Mouse (Mus musculus): Measurements from ENCODE around the gene Inf2. TPM values are rescaled to one million over a fixed set of nuclear protein-coding genes. Genes with fewer than 3 reads are reported as not detected.

The Inf2 gene
- total RNA-seq, 2 experiments from 2014 or later = 105 to 111 TPM

- no peak for DNase-seq (ENCODE audit: low spot score in 2 of 2)
These were observed 33.3 kb downstream of the Inf2 start for GRCm38 (mm10) chr12:112621900-112622299.

- peak in 1 of 2 experiments; percentile 75 for DNase-seq (ENCODE audit: low spot score in 2 of 2)
These were observed 35.2 kb downstream of the Inf2 start for GRCm38 (mm10) chr12:112623742-112624141.

- DNase-seq (ENCODE audit: low spot score in 2 of 2) = no peak
These were observed 37.1 kb downstream of the Inf2 start for GRCm38 (mm10) chr12:112625700-112626099.

DNA sequence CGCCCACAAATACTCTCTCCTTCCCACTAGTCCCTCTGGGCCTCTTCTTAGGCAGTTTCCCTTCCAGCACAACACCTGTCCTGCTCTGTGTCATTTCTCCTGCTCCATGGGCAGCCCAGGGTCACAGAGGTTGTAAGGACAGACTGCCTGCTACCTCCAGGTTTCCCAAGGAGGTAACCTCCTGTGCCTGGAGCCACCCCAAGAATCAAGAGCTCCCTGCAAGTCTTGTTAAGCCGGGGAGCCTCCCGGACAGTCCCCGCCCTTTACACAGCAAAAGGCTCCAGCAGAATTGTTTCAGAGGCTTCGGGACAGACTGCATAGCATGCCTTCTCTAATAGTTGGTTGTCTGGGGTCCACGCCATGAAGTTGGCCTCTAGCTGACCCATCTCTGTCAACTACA, 37.9 kb downstream of the Inf2 start:
- DNase-seq (ENCODE audit: low spot score in 2 of 2) = no peak

GRCm38 (mm10) chr12:112627097-112627881, 38.7 kb downstream of the Inf2 start:
- DNase-seq (ENCODE audit: low spot score in 2 of 2) = no peak

DNA sequence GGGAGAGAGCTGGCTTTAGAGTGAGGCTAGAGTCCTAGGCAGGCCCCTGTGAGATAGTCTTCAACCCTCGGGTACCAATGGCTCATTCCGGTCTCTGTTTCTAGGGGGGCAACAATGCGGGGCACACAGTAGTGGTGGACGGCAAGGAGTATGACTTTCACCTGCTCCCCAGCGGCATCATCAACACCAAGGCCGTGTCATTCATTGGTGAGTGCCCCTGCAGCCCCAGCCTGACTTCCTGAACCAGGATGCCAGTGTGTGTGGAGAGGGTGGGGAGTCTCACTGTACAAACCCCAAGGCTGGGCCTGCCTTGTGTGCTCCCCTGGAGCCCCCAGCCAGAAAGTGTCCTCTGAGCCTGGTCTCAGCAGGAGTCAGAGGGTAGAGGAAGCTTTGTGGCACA, 39.6 kb downstream of the Inf2 start:
- no peak for DNase-seq (ENCODE audit: low spot score in 2 of 2)

GRCm38 (mm10) chr12:112628928-112629721, 40.5 kb downstream of the Inf2 start:
- DNase-seq (ENCODE audit: low spot score in 2 of 2) = peak; percentile 35 to 63

- DNase-seq (ENCODE audit: low spot score in 2 of 2) = no peak
These were observed 41.4 kb downstream of the Inf2 start for GRCm38 (mm10) chr12:112630029-112630428.

GRCm38 (mm10) chr12:112630796-112631195, 42.2 kb downstream of the Inf2 start:
- no peak for DNase-seq (ENCODE audit: low spot score in 2 of 2)

DNA sequence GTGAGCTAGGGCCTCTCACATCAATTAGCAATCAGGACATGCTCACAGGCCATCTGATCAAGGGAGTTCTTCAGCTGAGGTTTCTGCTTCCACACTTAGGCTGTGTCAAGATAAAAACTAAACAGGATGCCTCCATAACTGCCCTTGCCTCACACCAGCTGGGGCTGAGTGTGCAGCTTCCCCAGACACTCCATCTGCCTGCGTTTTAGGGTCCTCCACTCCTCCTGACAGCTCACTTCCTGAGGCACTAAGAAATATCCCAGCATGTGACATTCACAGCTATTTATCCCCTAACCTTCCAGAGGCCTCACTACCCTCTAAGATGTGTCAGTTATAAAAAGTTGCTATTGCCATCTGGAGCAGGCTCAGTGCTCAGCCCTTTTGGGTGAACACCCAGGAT, 42.9 kb downstream of the Inf2 start:
- no peak for DNase-seq (ENCODE audit: low spot score in 2 of 2)

DNA sequence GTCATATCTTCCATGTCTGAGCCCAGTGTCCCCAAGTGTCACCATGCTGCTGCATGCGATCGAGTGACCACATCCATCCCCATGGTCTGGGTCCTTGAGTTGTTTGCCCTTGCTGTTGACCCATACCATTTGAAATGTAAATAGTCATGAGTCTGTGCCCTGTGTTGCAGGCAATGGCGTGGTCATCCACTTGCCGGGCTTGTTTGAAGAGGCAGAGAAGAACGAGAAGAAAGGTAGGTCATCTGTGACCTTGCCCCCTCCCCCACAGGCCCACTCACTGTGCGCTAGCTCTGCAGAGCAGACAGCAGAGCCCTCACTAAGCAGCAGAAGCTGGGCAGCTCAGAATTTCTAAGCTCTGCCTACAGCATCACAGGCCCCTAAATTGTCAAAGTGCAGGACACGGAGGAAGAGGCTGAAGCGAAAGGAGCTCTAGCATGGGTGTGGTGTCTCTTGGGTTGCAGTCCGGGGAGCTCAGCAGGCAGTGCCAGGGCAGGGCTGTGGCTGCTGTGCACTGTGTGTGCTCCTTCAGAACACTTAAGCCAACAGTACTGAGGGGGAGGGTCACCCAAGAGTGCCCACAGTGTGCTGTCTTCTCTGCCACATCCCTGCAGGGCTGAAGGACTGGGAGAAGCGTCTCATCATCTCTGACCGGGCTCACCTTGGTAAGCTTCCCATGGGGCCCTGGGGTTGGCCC, 43.6 kb downstream of the Inf2 start:
- DNase-seq (ENCODE audit: low spot score in 2 of 2) = no peak

GRCm38 (mm10) chr12:112632907-112633306, 44.3 kb downstream of the Inf2 start:
- no peak for DNase-seq (ENCODE audit: low spot score in 2 of 2)

GRCm38 (mm10) chr12:112633686-112634085, 45.1 kb downstream of the Inf2 start:
- no peak for DNase-seq (ENCODE audit: low spot score in 2 of 2)

- DNase-seq (ENCODE audit: low spot score in 2 of 2) = no peak
These were observed 50.9 kb downstream of the Inf2 start for GRCm38 (mm10) chr12:112639526-112639925.

GRCm38 (mm10) chr12:112643126-112643525, 54.5 kb downstream of the Inf2 start:
- no peak for DNase-seq (ENCODE audit: low spot score in 2 of 2)

GRCm38 (mm10) chr12:112644180-112644854, 55.7 kb downstream of the Inf2 start, which contains the start of gene Siva1:
Siva1 (plus strand) TSS chr12:112644679.
- DNase-seq (ENCODE audit: low spot score in 2 of 2) = peak; percentile 97

DNA sequence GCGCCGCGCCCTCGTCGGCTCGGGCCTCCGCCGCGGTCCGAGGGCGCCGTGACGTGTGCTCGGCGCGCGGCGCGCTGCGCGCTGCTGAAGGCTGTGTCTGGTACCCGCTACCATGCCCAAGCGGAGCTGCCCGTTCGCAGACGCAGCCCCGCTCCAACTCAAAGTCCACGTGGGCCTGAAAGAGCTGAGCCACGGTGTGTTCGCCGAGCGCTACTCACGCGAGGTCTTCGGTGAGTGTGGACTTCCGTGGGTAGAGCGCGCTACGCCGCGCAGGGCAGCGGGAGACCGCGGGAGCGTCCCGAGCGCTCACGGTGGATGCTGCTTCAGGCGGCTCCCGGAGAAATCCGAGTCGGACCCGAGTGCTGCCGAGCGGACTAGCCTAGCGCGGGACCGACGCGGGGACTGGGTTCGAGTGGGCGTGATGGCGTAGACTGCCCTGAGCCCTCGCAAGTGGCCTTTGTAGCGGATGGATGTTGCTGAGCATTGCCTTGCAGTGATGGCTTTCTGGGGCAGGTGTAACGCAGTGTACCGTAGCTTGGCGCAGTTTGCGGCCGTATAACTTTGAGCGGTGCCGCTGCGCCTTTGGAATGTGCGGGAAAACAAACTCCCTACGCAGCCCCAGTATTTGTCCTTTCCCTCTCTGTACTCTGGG, 56.4 kb downstream of the Inf2 start:
- no peak for DNase-seq (ENCODE audit: low spot score in 2 of 2)

GRCm38 (mm10) chr12:112646139-112646538, 57.6 kb downstream of the Inf2 start:
- no peak for DNase-seq (ENCODE audit: low spot score in 2 of 2)

DNA sequence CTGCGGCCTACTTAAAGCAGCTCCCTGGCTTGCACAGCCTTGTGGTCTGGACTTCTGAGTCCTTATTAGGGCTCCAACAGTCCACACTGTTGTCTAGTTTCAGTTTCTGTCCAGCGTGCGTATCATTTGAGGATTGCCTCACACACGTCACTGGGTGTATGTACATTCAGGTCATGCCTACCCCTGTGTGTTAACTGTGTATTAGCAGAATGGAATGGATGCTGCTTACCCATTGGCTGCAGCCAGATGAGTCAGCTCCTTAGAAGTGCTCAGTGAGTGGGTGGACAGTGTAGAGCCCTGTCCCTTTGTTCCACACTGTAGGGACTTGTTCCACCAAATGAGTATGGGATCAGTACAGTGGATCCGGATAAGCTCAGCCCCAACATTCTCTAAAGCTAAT, 59.5 kb downstream of the Inf2 start:
- no peak for DNase-seq (ENCODE audit: low spot score in 2 of 2)

DNA sequence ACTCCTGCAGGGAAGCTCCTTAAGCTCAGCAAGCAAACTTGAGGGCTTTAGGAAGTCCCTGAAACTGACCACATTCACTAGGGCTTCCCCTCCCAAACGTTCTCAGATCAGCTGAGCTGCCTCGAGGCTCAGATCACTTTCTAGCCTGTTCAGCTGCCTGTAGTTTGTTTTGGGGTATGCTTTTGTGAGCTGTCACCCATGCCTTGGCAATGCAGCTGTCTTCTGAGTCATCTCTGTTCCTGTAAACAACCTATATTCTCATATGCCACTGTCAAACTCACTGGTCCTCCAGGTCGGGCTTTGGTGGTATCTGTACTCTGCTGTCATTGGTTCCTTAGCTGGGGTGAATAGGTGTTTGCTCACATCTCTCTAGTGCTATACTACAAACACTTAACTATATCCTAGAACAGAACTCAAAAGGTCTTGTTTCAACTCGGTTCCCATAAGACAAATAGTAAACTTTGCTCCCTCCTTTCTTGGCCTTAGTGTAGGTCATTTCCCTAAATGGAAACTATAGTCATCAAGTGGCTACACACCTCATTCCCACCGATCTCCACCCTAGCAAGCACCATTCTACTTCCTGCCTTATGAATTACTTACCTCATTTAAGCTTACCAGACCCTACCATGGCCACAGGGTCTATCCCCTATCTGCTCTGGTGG, 63.3 kb downstream of the Inf2 start:
- no peak for DNase-seq (ENCODE audit: low spot score in 2 of 2)

All from layer of hippocampus, adult 18-20 months (tissue).